In genomic region chr17:80284446-80284845, GRCm38 (mm10) we compare ENCODE assay signal across 31 mouse cellular contexts. TPM values are rescaled to one million over a fixed set of nuclear protein-coding genes. Genes with fewer than 3 reads are reported as not detected.
DNase-seq lines count a peak whose midpoint lies in the region; ATAC-seq and TF ChIP-seq lines count a peak whose summit lies in the region.
"Had no signal": no experiment of that assay in that cellular context is flagged by ENCODE, and none has a peak within 500 bp of the region (broad histone marks: within the 10 kb centered on the region; RNA-seq: fewer than 3 reads in every experiment).

No protein-coding gene starts in this region.

- 85% methylated on average over 4 of the region's 4 CpGs for WGBS in liver, adult 2 months
- 26% methylated on average over 4 of the region's 4 CpGs for WGBS in liver, embryonic 12.5 days (ENCODE audit: insufficient replicate concordance)
- WGBS in heart, embryonic 12.5 days = 53% methylated on average over 4 of the region's 4 CpGs
- WGBS in heart, postnatal 0 days = 56% methylated on average over 4 of the region's 4 CpGs

- peaks cover 3% of the 10 kb centered on the region; the same call in 1 of the 2 replicates for H3K79me2 ChIP-seq in liver, adult 2 months (ENCODE audit: control insufficient read depth, insufficient read depth, low read length)

- peaks cover 4% of the 10 kb centered on the region; the same call in 1 of the 2 replicates for H3K36me3 ChIP-seq in liver, adult 2 months (ENCODE audit: control insufficient read depth, insufficient read depth, low read length)
- peaks cover 6% of the 10 kb centered on the region; the same call in 1 of the 2 replicates for H3K36me3 ChIP-seq in liver, embryonic 12.5 days
- peaks cover 13% of the 10 kb centered on the region for H3K36me3 ChIP-seq in heart, embryonic 12.5 days
- H3K36me3 ChIP-seq in heart, postnatal 0 days (replicated peaks; ENCODE audit: control insufficient read depth, insufficient read depth, low read length) = peaks cover 14% of the 10 kb centered on the region; the same call in 1 of the 2 replicates

- H3K9me3 ChIP-seq in liver, embryonic 12.5 days (replicated peaks) = no peaks in the 10 kb centered on the region
- H3K9me3 ChIP-seq in heart, embryonic 12.5 days (replicated peaks) = no peaks in the 10 kb centered on the region
- H3K9me3 ChIP-seq in heart, postnatal 0 days (replicated peaks; ENCODE audit: control insufficient read depth, low read length) = no peaks in the 10 kb centered on the region
- H3K9me3 ChIP-seq: forebrain, embryonic 13.5 days; hindbrain, embryonic 12.5 days; intestine, embryonic 15.5 days; limb, embryonic 10.5 days; limb, embryonic 15.5 days; liver, embryonic 15.5 days; megakaryocyte, embryonic 14.5 days; stomach, embryonic 15.5 days had no signal

- no peaks in the 10 kb centered on the region for H3K27me3 ChIP-seq in liver, adult 2 months (ENCODE audit: control insufficient read depth, insufficient read depth, low read length)
- H3K27me3 ChIP-seq in liver, embryonic 12.5 days (replicated peaks) = no peaks in the 10 kb centered on the region
- no peaks in the 10 kb centered on the region for H3K27me3 ChIP-seq in heart, embryonic 12.5 days (replicated peaks)
- no peaks in the 10 kb centered on the region for H3K27me3 ChIP-seq in heart, postnatal 0 days (ENCODE audit: control insufficient read depth, insufficient read depth, low read length)
- H3K27me3 ChIP-seq: CH12.LX; forebrain, embryonic 13.5 days; hindbrain, embryonic 12.5 days; intestine, embryonic 15.5 days; limb, embryonic 15.5 days; liver, embryonic 15.5 days; megakaryocyte, embryonic 14.5 days; stomach, embryonic 15.5 days had no signal

- TF ChIP-seq EP300 in heart, postnatal 0 days (IDR thresholded peaks at IDR 0.05; ENCODE audit: low read depth) = no peak

- no peak for ATAC-seq in liver, embryonic 12.5 days
- ATAC-seq in heart, embryonic 12.5 days (ENCODE audit: insufficient number of reproducible peaks, low FRiP score) = no peak
- no peak; the same call in 1 of the 2 replicates for ATAC-seq in heart, postnatal 0 days (ENCODE audit: insufficient read depth, low read depth)
- ATAC-seq: forebrain, embryonic 13.5 days; hindbrain, postnatal 0 days; intestine, embryonic 15.5 days had no signal

- H3K4me1 ChIP-seq in liver, adult 2 months (ENCODE audit: control insufficient read depth, insufficient read depth, low read length) = peaks cover 5% of the 10 kb centered on the region; the same call in 1 of the 2 replicates
- H3K4me1 ChIP-seq in liver, embryonic 12.5 days = peaks cover 20% of the 10 kb centered on the region
- peaks cover 13% of the 10 kb centered on the region for H3K4me1 ChIP-seq in heart, embryonic 12.5 days (replicated peaks)
- H3K4me1 ChIP-seq in heart, postnatal 0 days (ENCODE audit: control insufficient read depth, insufficient read depth) = peaks cover 7% of the 10 kb centered on the region; the same call in 1 of the 2 replicates

- H3K27ac ChIP-seq in gastrocnemius, adult 2 months = no peak overlapping the region
- peak overlapping the region; percentile 44 for H3K27ac ChIP-seq in liver, adult 2 months (replicated peaks; ENCODE audit: insufficient read depth, low read depth, low read length)
- H3K27ac ChIP-seq in liver, embryonic 12.5 days = no peak overlapping the region
- peak overlapping the region; percentile 66 for H3K27ac ChIP-seq in heart, embryonic 12.5 days (ENCODE audit: poor library complexity, severe bottlenecking)
- H3K27ac ChIP-seq in heart, postnatal 0 days (ENCODE audit: low read depth) = peak overlapping the region; percentile 34; the same call in 1 of the 2 replicates
- H3K27ac ChIP-seq: forebrain, embryonic 13.5 days; hindbrain, embryonic 12.5 days; hindbrain, postnatal 0 days; intestine, embryonic 15.5 days; kidney, postnatal 0 days; limb, embryonic 10.5 days; limb, embryonic 15.5 days; liver, embryonic 15.5 days; stomach, embryonic 15.5 days had no signal

- peak overlapping the region; percentile 15; the same call in 1 of the 2 replicates for H3K4me3 ChIP-seq in gastrocnemius, adult 2 months
- H3K4me3 ChIP-seq in liver, adult 2 months (ENCODE audit: insufficient read depth, low read depth, low read length) = no peak overlapping the region
- no peak overlapping the region for H3K4me3 ChIP-seq in liver, embryonic 12.5 days
- no peak overlapping the region for H3K4me3 ChIP-seq in heart, embryonic 12.5 days
- H3K4me3 ChIP-seq in heart, postnatal 0 days (ENCODE audit: low read depth, low read length) = no peak overlapping the region
- H3K4me3 ChIP-seq: forebrain, embryonic 13.5 days; hindbrain, embryonic 12.5 days; intestine, embryonic 15.5 days; limb, embryonic 10.5 days; limb, embryonic 15.5 days; liver, embryonic 15.5 days; megakaryocyte, embryonic 14.5 days; stomach, embryonic 15.5 days had no signal

- no peak overlapping the region for H3K9ac ChIP-seq in liver, adult 2 months (ENCODE audit: low read depth, low read length)
- no peak overlapping the region for H3K9ac ChIP-seq in liver, embryonic 12.5 days
- H3K9ac ChIP-seq in heart, embryonic 12.5 days = no peak overlapping the region
- no peak overlapping the region for H3K9ac ChIP-seq in heart, postnatal 0 days (replicated peaks; ENCODE audit: low read depth, low read length)
- H3K9ac ChIP-seq: forebrain, embryonic 13.5 days; hindbrain, embryonic 12.5 days; intestine, embryonic 15.5 days; limb, embryonic 15.5 days; liver, embryonic 15.5 days; stomach, embryonic 15.5 days had no signal

- TF ChIP-seq POLR2A in liver, adult 2 months (IDR thresholded peaks at IDR 0.05; ENCODE audit: extremely low read depth, insufficient read depth, low read length) = no peak

- TF ChIP-seq CTCF in gastrocnemius, adult 2 months (IDR thresholded peaks at IDR 0.05) = no peak
- no peak for TF ChIP-seq CTCF in liver, adult 2 months (IDR thresholded peaks at IDR 0.05; ENCODE audit: low read depth, low read length)
- no peak for TF ChIP-seq CTCF in heart, postnatal 0 days (IDR thresholded peaks at IDR 0.05; ENCODE audit: low read depth)

- H3K4me2 ChIP-seq in liver, embryonic 12.5 days = no peak overlapping the region
- no peak overlapping the region for H3K4me2 ChIP-seq in heart, embryonic 12.5 days
- peak overlapping the region; percentile 21; the same call in 1 of the 2 replicates for H3K4me2 ChIP-seq in heart, postnatal 0 days (ENCODE audit: low read depth, low read length)
- H3K4me2 ChIP-seq: forebrain, embryonic 13.5 days; hindbrain, embryonic 12.5 days; intestine, embryonic 15.5 days; limb, embryonic 15.5 days; liver, embryonic 15.5 days; stomach, embryonic 15.5 days had no signal

- intact Hi-C loops in gastrocnemius, adult 2 months (cut with DNase I) = no loop called here

- DNase-seq in gastrocnemius, adult 2 months = no peak
- DNase-seq in gastrocnemius, adult 18-20 months (ENCODE audit: low spot score) = no peak
- no peak for DNase-seq in liver, adult 2 months (ENCODE audit: extremely low read depth, low read depth, low spot score)
- peak; percentile 11 for DNase-seq in heart, postnatal 0 days (ENCODE audit: low spot score)
- DNase-seq in ovary, postnatal 36 days (ENCODE audit: low spot score) = no peak
- no peak for DNase-seq in adipocyte (ENCODE audit: low spot score)
- DNase-seq: adrenal gland, postnatal 25 days; cerebellum, adult 2 months; cerebellum, postnatal 14 days; gastrocnemius, postnatal 25 days; kidney, adult 2 months; layer of hippocampus, adult 9-11 months; lung, postnatal 36 days; midbrain, embryonic 14.5 days; right cerebral cortex, postnatal 25 days; thymus, postnatal 14 days had no signal

RNA-seq across cellular contexts. Expression of gene Morn2, which starts 5.6 kb away (rescaled TPM):
- 10 to 100 TPM in 1 of 2 experiments, 1 to 10 TPM in 1; 7.6 to 11.0 TPM for total RNA-seq in gastrocnemius, adult 2 months (2021)
- 1 to 10 TPM; 6.9 to 7.4 TPM for total RNA-seq in gastrocnemius, adult 18-20 months (2021)
- total RNA-seq in liver, adult 2 months (2014; rRNA removed) = 9.3 and 9.6 TPM in 2 replicates
- polyA plus RNA-seq in liver, adult 2 months (2012; rRNA removed) = 3.0 and 4.2 TPM in 2 replicates
- polyA plus RNA-seq in liver, embryonic 12.5 days (2016; fragmentation: Nextera tagmentation; extraction: Ambion mirVana) = 11.9 and 13.3 TPM in 2 replicates
- 16.5 and 17.2 TPM in 2 replicates for polyA plus RNA-seq in heart, embryonic 12.5 days (2016; fragmentation: Nextera tagmentation; extraction: Ambion mirVana)
- 3.9 and 11.7 TPM in 2 replicates for total RNA-seq in heart, postnatal 0 days (2014; rRNA removed; ENCODE audit: low replicate concordance)
- polyA plus RNA-seq in heart, postnatal 0 days (2015; fragmentation: Nextera tagmentation; extraction: Ambion mirVana) = 20.4 and 20.6 TPM in 2 replicates
- total RNA-seq: monocyte, adult 5-6 weeks had no signal

RNA-seq across cellular contexts. Expression of gene Dhx57, which starts 5.8 kb away (rescaled TPM):
- 1 to 10 TPM; 7.9 to 8.1 TPM for total RNA-seq in gastrocnemius, adult 2 months (2021)
- total RNA-seq in gastrocnemius, adult 18-20 months (2021) = 1 to 10 TPM; 6.4 to 7.7 TPM
- total RNA-seq in liver, adult 2 months (2014; rRNA removed) = 6.7 and 9.3 TPM in 2 replicates
- polyA plus RNA-seq in liver, adult 2 months (2012; rRNA removed) = 2.6 and 3.7 TPM in 2 replicates
- polyA plus RNA-seq in liver, embryonic 12.5 days (2016; fragmentation: Nextera tagmentation; extraction: Ambion mirVana) = 6.6 and 7.1 TPM in 2 replicates
- 13.7 and 13.8 TPM in 2 replicates for polyA plus RNA-seq in heart, embryonic 12.5 days (2016; fragmentation: Nextera tagmentation; extraction: Ambion mirVana)
- 3.7 and 7.7 TPM in 2 replicates for total RNA-seq in heart, postnatal 0 days (2014; rRNA removed; ENCODE audit: low replicate concordance)
- 2.9 and 3.0 TPM in 2 replicates for polyA plus RNA-seq in heart, postnatal 0 days (2015; fragmentation: Nextera tagmentation; extraction: Ambion mirVana)

RNA-seq across cellular contexts. Expression of gene Arhgef33, which starts 22.8 kb away (rescaled TPM):
- not detected for total RNA-seq in gastrocnemius, adult 2 months (2021)
- total RNA-seq in gastrocnemius, adult 18-20 months (2021) = not detected
- not detected in 2 replicates for total RNA-seq in liver, adult 2 months (2014; rRNA removed)
- not detected in 2 replicates for polyA plus RNA-seq in liver, adult 2 months (2012; rRNA removed)
- polyA plus RNA-seq in liver, embryonic 12.5 days (2016; fragmentation: Nextera tagmentation; extraction: Ambion mirVana) = 0.31 TPM in 2 replicates
- polyA plus RNA-seq in heart, embryonic 12.5 days (2016; fragmentation: Nextera tagmentation; extraction: Ambion mirVana) = 1.4 and 2.2 TPM in 2 replicates
- not detected in 2 replicates for total RNA-seq in heart, postnatal 0 days (2014; rRNA removed; ENCODE audit: low replicate concordance)
- 0.86 and 2.0 TPM in 2 replicates for polyA plus RNA-seq in heart, postnatal 0 days (2015; fragmentation: Nextera tagmentation; extraction: Ambion mirVana)
- total RNA-seq: gastrocnemius, postnatal 25 days had no signal
- polyA plus RNA-seq: C2C12; liver, embryonic 15.5 days had no signal

Comparison
In these comparisons a context has a peak if more than half of its experiments do, and no peak if none do; other contexts are left out.
1. H3K27ac ChIP-seq: peak in liver, adult 2 months (single experiment), heart, embryonic 12.5 days (single experiment) and heart, postnatal 0 days (single experiment); none in gastrocnemius, adult 2 months (single experiment) and liver, embryonic 12.5 days (single experiment).